Mouse (Mus musculus): ENCODE data around the gene C030005K15Rik.
A peak's percentile ranks its signal among the peaks of the same experiment; 100 is the strongest.
"Not testable (repeated sequence)": the region's sequence is repeated elsewhere in the genome, so short reads cannot be mapped to it uniquely, and the experiment has no call there.

C030005K15Rik gene

DNA sequence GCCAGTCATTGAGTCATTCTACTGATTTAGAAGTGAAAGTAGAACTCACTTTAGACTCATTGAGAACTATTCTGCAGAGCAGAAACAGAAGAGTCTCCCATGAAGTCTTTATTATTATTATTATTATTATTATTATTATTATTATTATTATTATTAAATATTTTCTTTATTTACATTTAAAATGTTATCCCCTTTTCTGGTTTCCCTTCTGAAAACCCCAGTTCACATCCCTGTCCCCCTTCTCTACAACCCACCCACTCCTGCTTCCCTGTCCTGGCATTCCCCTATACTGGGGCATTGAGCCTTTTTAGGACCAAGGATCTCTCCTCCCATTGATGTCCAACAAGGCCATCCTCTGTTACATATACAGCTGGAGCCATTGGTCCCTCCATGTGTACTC, at the start of gene C030005K15Rik:
C030005K15Rik (minus strand) TSS at position 101 of the 400 bp plus-strand sequence.
- not testable (repeated sequence) for DNase-seq (ENCODE audit: low spot score in 2 of 2)

DNA sequence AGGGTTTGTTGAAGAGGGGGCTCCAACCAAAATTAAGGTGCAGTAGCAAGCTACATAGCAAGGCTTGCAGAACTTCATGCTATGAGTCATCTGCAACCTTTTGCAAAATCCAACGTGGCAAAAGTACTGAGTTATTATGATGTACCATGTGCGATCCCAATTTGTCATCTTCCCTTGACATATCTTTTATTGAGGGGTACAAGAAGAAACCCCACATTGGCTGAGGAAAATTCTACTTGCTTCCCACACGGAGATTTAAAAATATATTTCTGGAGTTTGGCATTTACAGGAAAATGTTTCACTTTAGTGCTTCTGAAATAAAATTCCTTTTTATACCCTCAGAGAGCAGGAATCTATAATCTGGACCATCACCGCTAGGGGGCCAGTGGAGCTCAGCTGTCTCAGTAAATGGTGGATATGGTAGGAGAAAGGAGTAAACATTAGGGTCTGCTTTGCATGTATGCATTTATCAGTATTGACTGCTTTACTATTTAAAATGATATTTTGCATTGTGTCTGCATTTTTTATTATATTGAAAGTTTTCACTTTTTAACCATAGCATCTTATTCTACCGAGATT, 41.7 kb upstream of the C030005K15Rik start:
- no peak for DNase-seq (ENCODE audit: low spot score in 2 of 2)

DNA sequence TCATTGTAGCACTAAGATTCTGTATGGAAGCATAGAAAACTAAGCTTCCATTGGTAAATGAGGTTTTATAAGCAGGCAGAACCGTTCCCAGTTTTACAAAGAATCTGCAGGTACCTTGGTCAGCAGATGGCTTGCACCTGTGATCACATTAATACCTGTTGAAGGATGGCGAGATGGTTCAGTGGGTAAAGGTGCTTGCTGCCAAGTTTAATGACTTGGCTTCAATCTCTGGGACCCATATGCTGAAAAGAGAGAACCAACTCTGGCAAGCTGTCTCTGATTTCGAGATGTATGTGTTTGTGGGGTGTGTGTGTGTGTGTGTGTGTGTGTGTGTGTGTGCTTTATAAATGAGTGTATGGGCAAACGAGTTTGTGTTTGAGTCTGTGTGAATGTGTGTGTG, 27.3 kb upstream of the C030005K15Rik start:
- no peak for DNase-seq (ENCODE audit: low spot score in 2 of 2)

DNA sequence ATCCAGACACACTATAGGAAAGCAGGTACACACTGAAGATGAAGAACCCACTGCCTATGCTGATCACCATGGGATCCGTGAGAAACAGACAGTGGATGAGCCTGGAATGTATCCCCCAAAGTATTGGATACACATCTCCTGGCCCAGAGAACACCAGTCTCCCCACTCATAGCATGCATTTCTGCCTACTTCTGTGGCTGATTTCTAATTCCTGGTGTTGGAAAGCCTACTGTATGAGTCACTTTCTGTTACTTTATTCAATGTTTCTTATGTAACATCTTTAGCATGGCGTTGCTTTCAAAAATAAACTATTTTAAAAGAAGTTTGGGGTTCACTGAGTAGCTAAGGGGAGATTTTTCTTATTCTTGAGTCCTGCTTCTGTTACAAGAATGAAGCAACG, 20.7 kb upstream of the C030005K15Rik start:
- no peak for DNase-seq (ENCODE audit: low spot score in 2 of 2)

DNA sequence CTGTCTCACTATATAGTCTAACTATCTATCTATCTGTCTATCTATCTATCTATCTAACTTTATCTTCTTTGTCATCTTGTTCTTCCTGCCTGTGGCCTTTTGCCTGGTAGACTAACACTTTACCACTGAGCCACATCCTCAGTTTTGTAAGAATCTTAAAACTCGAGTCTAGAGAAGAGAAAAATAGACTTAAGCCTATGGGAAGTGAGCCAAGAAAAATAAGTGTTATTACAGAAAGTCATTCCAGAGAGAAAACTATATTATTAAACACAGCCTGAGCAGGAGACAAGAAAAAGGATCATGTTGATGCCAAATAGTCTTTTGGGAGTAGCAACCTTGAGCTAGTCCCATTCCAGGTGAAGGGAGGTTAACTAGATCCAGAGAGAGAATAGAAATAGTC, 626 bp downstream of the C030005K15Rik start:
- no peak for DNase-seq (ENCODE audit: low spot score in 2 of 2)

DNA sequence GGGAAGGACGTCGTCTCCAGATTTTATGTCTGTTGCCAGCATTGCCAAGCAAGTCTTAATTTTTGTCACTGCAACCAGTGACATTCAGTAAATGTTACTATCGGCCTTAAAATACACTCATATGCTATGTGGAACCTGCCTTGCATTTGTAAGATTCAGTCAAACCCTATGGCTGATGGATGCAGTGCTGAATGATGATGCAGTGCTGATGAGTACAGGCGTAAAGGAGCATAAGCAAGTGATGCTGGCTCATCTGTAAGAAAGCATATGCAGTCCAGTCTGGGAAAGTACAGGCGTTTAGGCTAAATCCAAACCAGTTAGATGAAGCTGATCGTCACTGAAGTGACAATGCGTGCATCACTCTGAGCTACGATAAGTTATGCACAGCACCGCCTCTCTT, 3.8 kb downstream of the C030005K15Rik start:
- no peak for DNase-seq (ENCODE audit: low spot score in 2 of 2)

DNA sequence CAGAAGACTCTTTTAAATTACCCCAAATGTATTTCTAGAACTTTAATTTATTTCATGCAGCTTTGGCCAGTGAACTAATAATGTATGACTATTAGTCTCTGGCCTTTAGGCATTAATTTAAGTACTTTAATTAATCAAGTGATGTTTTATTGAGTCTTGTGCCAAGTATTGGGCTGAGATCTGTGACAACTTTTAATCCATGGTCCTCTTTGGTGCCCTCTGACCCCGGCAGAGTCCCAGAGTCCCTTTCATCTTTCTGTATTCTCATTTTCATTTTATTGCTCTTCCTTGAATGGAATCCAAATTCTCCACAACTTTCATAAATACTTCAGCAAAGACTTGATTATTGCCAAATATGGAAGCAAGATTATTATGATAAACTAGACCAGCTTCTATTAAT, 5.9 kb downstream of the C030005K15Rik start:
- no peak for DNase-seq (ENCODE audit: low spot score in 2 of 2)

DNA sequence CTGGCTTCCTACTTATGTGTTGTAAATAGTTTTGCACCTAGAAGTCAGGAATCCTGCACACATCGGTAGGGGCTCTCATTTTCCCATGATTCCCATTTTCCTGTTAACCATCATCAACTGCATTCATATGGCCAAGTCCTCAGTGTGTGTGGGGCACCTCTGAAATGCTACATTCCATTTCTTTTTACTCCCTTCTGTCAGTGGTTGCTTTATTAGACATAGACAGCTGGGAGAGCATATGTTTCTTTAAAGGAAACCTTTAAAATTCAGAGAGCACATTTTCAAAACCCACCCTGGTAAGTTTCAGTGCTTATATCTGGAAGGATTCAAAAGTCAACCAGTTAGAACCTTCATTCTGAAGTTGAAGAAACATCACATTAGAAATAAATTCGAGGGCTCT, 8.5 kb downstream of the C030005K15Rik start:
- DNase-seq (ENCODE audit: low spot score in 2 of 2): no peak

DNA sequence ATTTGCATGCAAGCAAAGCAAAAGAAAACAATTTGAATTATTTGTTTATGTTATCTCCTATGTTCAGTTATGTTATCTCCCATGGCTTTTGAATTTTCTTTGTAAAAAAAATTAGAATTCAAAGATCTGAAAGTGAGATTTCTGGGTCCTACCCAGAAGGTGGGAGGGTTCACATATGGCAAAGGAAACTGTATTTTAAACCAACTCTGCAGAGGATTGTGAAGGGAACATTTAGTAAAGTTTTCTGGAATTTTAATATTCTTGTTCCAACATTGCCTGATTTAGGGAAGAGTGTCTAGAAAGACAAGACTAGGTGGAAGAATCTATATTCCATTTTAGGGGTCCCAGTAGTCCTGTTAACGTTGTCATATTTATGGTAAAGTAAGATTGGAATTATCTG, 9.3 kb downstream of the C030005K15Rik start:
- DNase-seq (ENCODE audit: low spot score in 2 of 2): no peak

DNA sequence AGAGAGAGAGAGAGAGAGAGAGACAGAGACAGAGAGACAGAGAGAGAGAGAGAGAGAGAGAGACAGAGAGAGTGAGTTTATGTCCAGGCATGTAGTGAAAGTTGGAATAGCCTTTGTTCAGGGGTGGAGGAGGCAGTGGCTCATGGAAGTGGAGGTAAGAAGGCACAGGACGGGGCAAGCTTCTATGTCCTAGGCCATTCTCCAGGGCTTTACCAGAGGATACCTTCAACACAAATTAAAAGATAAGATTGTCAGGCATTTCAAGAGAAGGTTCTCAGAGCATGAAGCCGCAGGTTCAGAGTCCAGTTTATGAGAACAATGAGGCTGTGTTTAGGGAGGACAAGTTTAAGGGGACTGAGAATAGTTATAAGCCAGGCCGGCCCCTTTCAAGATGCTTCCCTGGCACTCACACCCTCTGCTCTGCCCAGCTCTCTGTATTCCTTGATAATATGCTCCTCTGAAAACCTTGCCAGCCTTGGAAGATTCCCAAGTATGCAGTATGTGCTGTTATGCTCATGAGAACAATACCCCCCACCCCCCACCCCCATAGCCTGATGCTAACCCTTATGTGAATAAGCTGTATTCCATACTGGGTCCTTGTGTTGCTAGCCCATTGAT, 11.2 kb downstream of the C030005K15Rik start:
- DNase-seq (ENCODE audit: low spot score in 2 of 2): no peak

DNA sequence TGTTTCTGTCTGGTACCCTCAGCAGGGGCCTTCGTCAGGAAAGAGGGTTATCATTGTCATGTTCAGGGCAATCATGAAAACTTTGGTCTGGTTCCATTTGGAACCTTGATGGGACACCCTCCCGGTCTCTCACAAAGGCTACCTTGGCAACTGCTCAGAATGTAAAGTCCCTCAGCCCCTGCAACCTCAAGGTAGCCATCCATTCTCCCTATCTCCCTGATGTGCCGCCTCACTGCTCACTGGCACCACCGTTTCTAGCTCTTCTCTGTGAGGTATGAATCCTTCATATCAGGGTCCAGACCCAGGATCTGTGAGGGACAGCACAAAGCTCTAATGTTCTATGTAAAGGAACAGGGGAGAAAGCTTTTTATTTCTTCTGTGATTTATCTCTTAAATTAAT, 12.0 kb downstream of the C030005K15Rik start:
- no peak for DNase-seq (ENCODE audit: low spot score in 2 of 2)

DNA sequence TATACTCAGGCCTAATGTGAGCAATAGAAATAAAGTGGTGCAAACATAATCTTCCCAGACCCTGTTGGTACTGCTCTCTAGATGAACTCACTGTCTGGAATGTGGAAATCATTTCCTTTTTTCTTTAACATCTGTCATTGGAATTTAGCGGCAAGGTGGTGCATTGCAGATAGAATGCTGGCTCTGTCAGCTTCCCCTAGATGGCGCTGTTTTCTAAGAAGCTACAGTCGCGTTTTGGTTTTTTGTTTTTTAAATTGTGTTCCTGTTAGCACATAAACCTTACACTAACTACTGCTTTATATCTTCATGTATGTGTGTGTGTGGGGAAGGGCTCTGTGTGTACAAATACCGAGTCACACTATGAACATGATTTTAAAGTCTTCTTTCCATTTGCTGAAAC, 13.9 kb downstream of the C030005K15Rik start:
- DNase-seq (ENCODE audit: low spot score in 2 of 2): no peak

DNA sequence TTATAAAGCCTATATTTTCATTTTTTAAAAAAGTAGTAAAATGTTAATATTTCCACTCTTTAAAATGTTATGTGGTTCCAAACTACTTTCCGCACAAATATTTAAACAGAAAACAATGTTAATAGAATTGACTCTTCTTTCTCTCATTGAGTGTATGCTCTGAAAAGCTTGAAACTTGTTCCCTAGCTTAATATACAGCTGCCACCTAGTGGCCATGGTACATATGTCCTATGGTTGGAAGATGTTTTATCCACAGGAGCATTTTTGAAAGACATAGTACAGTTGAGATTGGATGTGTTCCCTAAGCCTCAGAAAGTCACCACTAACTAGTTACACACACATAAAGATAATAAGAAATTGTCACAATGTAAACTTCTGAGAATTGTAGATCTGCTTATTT, 22.0 kb downstream of the C030005K15Rik start:
- no peak for DNase-seq (ENCODE audit: low spot score in 2 of 2)

DNA sequence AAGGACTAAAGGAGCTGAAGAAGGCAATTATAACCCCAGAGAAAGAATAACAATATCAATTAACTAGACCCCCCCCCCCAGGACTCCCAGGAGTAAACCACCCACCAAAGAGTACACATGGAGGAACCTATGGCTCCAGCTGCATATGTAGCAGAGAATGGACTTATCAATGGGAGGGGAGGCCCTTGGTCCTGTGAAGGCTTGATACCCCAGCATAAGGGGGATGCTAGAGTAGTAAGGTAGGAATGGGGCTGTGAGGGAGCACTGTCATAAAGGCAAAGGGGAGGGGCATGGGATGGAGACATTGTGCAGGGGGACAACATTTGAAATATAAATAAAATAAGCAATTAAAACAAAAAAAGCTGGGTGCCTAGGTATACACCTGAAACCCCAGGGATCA, 24.2 kb downstream of the C030005K15Rik start:
- DNase-seq (ENCODE audit: low spot score in 2 of 2): no peak

DNA sequence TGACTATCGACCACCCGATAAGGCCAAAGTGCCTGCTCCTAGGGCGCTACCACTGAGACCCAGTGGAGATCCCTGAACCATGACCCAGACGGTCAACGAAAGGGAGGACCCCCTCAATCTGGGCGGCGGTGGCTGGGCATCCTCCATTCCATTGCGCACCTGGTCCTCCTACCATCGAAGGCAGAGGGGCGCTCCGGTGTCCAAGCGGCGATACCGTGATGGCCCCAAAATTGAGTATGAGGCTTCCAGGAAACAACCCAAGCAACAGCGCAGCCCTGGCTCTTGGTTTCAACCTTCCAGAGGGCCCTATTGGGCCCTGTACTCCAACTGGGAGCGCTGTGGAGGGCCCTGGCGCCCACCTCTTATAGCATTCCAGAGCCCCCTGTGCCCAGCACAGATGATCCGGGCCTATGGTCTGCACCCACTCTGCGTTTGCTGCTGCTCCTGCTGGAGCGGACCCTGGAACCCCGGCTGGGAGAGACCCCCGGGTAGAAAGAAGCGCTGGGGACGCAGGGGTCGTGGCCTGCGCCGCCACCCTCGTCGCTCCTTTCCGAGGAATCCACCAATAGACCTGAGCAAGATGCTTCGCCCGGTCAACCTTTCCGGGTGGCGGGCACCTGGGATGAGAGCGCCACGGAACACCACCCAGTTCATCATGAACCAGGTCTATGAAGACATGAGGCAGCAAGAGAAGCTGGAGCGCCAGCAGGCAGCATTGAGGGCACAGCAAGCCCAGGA, 33.0 kb downstream of the C030005K15Rik start:
- DNase-seq (ENCODE audit: low spot score in 2 of 2): peak in 1 of 2 experiments; percentile 62

DNA sequence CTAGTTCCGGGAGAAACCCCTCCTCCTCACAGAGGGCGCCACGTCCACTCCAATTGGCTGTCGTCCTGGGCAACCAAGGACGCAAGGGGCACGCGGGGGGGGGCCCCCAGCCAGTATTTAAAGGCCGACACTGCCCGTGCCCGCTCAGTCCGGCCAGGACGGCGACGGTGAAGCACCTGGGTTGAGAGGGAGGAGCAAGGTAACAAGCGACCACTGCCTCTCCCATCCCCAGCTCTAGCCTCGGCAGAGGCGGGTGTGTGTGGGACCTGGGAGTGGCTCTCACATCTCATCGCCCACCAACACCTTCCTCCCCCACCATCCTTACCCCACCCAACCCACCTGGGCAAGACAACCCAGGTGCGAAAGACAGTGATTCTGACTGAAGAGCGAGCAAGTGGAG, 33.6 kb downstream of the C030005K15Rik start, which contains the start of gene Ccer1:
Ccer1 (plus strand) TSS at position 147 of the 400 bp plus-strand sequence.
- DNase-seq (ENCODE audit: low spot score in 2 of 2): no peak

DNA sequence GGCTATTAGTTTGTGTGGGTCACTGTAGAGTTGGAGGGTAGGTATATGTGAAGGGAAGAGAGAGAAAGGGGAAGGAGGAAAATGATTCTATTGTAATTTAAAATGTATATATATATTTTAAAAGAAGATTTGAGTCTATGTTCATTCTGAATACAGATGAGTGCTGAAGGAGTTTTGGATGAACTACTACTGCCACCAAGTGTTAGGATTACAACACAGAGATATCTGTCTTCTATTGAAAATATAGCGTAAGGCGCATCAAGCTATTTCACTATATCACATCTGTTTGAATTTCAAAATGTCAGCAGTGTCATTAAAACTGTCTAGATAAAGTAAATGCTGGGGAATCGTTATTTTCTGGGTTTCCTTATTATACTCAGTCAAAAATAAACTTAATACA, 37.1 kb downstream of the C030005K15Rik start:
- no peak for DNase-seq (ENCODE audit: low spot score in 2 of 2)

DNA sequence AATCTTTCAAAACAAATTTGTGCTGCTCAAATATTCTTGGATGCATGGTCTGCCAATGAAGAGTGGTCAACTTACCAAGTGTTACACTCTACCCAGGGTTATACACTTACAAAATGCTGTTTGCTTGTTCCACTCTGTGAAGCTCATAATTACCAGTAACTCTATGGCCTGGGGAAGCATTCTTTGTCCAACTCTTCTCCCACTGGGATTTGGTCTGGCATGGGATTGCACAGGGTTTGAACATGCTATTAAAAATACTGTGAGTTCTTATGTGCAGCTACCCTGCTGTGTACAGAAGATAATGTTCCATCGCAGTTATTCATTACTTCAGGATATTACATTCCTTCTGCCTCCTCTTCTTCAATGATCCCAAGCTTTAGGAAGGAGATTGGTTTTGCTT, 39.4 kb downstream of the C030005K15Rik start:
- no peak for DNase-seq (ENCODE audit: low spot score in 2 of 2)

DNA sequence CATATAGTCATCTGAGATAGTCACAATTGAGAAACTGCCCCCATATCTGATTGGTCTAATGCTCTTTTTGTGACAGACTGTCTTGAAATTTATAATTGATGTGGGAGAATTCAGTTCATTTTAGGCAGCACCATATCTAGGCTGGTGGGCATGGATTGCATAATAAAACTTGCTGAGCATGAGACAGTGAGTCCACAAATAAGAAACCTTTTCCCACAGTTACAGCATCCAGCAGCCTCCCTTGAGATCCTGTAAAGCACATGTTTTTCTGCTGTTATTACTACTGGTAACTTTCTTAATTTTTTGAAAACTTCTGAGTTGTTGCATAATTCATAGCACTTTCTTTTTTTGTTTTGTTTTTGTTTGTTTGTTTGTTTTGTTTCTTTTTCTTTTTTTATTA, 43.6 kb downstream of the C030005K15Rik start:
- no peak for DNase-seq (ENCODE audit: low spot score in 2 of 2)

All from spleen, postnatal 4 days (tissue).